Mouse (Mus musculus) lung, embryonic 15.5 days (tissue): ENCODE data around the gene Trappc1. TPM values are rescaled to one million over a fixed set of nuclear protein-coding genes. Genes with fewer than 3 reads are reported as not detected.
A peak's percentile ranks its signal among the peaks of the same experiment; 100 is the strongest.

Source experiments
- ATAC-seq: fragments of 200-750 bp; cut with Nextera tagmentation; 2 replicates; pipeline ENCODE4 v1.8.0; 2017; ENCODE audit warnings: moderate number of reproducible peaks, borderline replicate concordance; ENCODE audit not compliant: low FRiP score, low TSS enrichment; ENCODE audit errors: extremely low read depth
- H3K27ac ChIP-seq: fragments of 300-500 bp; sonication (generic); 2 replicates; pipeline ENCODE4 v1.5.1; 2015; ENCODE audit warnings: moderate library complexity, mild to moderate bottlenecking, inconsistent platforms
- H3K27me3 ChIP-seq: fragments of 300-500 bp; sonication (generic); 2 replicates; pipeline ENCODE4 v1.6.1; 2015; ENCODE audit warnings: inconsistent platforms
- H3K36me3 ChIP-seq: fragments of 300-500 bp; sonication (generic); 2 replicates; pipeline ENCODE4 v1.6.1; 2015; ENCODE audit warnings: inconsistent platforms
- H3K4me1 ChIP-seq: fragments of 300-500 bp; sonication (generic); 2 replicates; pipeline ENCODE4 v1.6.1; 2015; ENCODE audit warnings: inconsistent platforms
- H3K4me2 ChIP-seq: fragments of 300-500 bp; sonication (generic); 2 replicates; pipeline ENCODE4 v1.6.1; 2015; ENCODE audit warnings: inconsistent platforms, mild to moderate bottlenecking, moderate library complexity
- H3K4me3 ChIP-seq: fragments of 300-500 bp; sonication (generic); 2 replicates; pipeline ENCODE4 v1.5.1; 2015; ENCODE audit warnings: mild to moderate bottlenecking, inconsistent platforms
- H3K9ac ChIP-seq: fragments of 300-500 bp; sonication (generic); 2 replicates; pipeline ENCODE4 v1.6.1; 2015; ENCODE audit warnings: inconsistent platforms
- H3K9me3 ChIP-seq: fragments of 300-500 bp; sonication (generic); 2 replicates; pipeline ENCODE4 v1.6.1; 2016; ENCODE audit warnings: inconsistent platforms
- WGBS: fragments of 180-500 bp; shearing (Covaris S2); methylation state at CpG from one replicate; pipeline ENCODE4 v1.1.7; 2015; 5-methylcytosine and 5-hydroxymethylcytosine counted together
- polyA plus RNA-seq: library from polyadenylated mRNA; unstranded; fragments of >200 nt; fragmentation: Nextera tagmentation; extraction: Ambion mirVana; gene quantifications from 2 replicates; pipeline ENCODE4 v1.2.1, GENCODE M21; 2015

The Trappc1 gene
- polyA plus RNA-seq, 1 experiment from 2014 or later, result 150 TPM

DNA sequence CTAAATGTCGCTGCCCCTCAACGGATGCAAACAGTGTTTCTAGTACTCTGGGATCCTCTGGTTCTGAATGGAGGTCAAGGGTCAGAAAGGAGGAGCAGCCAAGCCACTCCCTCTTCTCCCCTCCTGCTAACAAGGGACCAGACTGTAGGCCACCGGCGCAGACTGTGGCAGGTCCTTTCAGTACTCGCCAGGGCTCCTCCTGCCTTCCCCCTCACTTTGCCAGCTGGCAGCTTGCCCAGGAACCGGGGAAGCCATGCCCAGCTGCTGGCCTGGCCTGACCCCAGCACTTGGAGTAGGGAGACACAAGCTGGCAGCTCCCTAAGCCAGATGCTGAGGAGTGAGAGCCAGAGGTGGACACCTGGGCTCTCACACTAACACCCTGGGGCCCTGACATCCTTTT, 41.1 kb downstream of the Trappc1 start:
- Histone ChIP-seq H3K9ac (0 out of 2 replicates have a peak overlapping the region, but pooled peaks have one; percentile 59), H3K4me3 (peak overlapping the region; percentile 87), H3K27ac (peak overlapping the region; percentile 100), H3K9me3 (no peaks in the 10 kb centered on the region), H3K27me3 (no peaks in the 10 kb centered on the region), H3K36me3 (peaks cover 43% of the 10 kb centered on the region), H3K4me2 (peak overlapping the region; percentile 83), H3K4me1 (peaks cover 47% of the 10 kb centered on the region)
- WGBS, result 1% methylated on average over 6 of the region's 6 CpGs
- peak; percentile 61 for ATAC-seq

DNA sequence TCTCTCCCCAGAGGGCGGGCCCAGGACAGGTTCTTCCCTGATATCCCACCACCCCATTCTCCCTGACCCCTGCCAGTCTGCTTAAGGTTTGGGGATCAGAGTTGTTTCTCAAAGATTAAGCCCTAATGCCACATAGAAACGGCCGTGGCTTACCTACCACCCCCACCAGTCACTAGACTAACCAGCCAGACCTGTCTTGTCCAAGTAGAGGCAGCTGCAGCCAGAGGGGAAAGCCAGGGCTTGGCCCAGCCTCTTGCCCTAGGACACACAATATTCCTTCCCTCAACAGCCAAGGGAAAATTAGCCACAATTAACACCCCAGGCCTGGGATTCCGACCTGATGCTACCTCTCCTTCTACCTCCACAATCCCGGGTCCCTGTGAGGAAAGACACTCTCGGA, 41.9 kb downstream of the Trappc1 start:
- 18% methylated on average over 6 of the region's 6 CpGs for WGBS
- no peaks in the 10 kb centered on the region for H3K9me3 ChIP-seq
- peaks cover 35% of the 10 kb centered on the region for H3K36me3 ChIP-seq
- peak overlapping the region; percentile 59 for H3K9ac ChIP-seq
- peak overlapping the region; percentile 83 for H3K4me2 ChIP-seq
- H3K27ac ChIP-seq, result peak overlapping the region; percentile 100
- H3K4me3 ChIP-seq, result peak overlapping the region; percentile 87
- peaks cover 51% of the 10 kb centered on the region for H3K4me1 ChIP-seq
- H3K27me3 ChIP-seq, result no peaks in the 10 kb centered on the region
- ATAC-seq, result no peak

DNA sequence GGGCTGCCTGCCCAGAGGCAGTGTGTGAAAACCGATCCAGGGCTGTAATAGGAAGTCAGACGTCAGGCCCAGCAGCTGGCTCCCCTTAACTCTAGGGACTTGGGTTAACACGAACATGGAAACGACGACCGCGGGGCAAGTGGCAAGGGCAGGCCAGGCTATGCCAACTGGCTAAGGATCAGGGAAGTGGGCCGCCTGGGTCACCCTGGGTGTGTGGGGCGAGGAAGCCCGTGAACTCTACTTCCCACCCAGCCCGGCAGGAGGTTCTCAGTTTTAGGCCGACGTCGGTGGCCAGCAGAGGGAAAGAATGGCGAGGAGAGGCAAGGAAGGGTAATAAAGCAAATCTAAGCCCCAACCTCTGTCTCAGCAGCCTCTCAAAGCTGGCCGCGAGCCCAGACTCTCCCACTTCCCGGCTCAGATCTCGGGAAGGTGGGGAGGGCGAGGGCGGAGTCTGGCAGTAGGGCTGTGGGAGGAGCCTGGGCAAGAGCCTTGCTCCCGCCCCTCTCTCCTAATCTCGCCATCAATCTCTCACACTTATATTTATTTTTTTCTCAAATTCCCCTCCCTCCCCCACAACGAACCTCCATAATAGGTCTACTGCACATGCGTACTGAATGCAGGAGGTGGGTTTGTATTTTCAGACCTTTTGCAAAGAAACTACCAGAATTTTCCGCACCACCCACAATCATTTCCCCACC, 42.5 kb downstream of the Trappc1 start:
- Histone ChIP-seq H3K4me2 (peak overlapping the region; percentile 83), H3K4me3 (peak overlapping the region; percentile 87), H3K27me3 (no peaks in the 10 kb centered on the region), H3K27ac (peak overlapping the region; percentile 100), H3K36me3 (peaks cover 29% of the 10 kb centered on the region), H3K9ac (peak overlapping the region; percentile 59), H3K4me1 (peaks cover 57% of the 10 kb centered on the region), H3K9me3 (no peaks in the 10 kb centered on the region)
- peak; percentile 84 for ATAC-seq
- WGBS, result under 1% methylated on average over 26 of the region's 26 CpGs

DNA sequence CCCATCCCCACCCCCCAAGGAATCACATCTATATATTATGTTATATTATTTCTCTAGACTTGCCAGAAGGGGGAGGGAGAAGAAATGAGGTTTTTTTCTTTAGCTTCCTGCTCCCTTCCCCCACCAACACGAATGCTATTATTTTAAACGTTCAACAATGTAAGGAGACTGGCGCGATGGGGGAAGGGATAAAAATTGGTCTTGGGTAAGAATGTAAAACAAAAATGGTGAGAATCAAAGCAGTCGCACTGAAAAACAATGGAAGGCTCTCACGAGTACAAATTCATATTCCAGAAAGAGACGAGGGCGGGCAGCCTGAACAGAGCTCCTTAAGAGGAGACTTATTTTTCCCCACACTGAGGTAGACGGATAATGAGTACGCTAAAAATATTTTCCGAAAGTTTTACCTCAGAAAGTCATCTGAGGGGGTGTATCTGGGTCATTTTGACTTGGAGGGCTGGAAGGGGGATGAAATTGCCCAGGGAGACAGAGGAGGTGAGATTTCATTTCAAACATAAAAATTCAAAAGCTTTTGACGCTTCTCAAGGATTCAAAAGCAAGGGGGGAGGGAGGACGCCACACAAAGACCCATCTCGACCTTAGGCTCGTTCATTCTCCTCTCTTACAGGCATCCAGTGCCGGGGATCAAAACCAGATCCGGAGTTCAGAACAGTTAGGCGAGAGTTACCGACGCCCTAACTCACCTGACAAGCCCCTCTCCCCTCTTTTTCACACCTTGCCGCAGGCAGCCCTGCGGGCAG, 43.3 kb downstream of the Trappc1 start:
- Histone ChIP-seq H3K9ac (peak overlapping the region; percentile 99), H3K4me3 (peak overlapping the region; percentile 87), H3K27me3 (no peaks in the 10 kb centered on the region), H3K36me3 (peaks cover 22% of the 10 kb centered on the region), H3K27ac (peak overlapping the region; percentile 100), H3K4me1 (peaks cover 64% of the 10 kb centered on the region), H3K9me3 (no peaks in the 10 kb centered on the region), H3K4me2 (peak overlapping the region; percentile 83)
- no peak for ATAC-seq
- 0% methylated on average over 21 of the region's 22 CpGs for WGBS

DNA sequence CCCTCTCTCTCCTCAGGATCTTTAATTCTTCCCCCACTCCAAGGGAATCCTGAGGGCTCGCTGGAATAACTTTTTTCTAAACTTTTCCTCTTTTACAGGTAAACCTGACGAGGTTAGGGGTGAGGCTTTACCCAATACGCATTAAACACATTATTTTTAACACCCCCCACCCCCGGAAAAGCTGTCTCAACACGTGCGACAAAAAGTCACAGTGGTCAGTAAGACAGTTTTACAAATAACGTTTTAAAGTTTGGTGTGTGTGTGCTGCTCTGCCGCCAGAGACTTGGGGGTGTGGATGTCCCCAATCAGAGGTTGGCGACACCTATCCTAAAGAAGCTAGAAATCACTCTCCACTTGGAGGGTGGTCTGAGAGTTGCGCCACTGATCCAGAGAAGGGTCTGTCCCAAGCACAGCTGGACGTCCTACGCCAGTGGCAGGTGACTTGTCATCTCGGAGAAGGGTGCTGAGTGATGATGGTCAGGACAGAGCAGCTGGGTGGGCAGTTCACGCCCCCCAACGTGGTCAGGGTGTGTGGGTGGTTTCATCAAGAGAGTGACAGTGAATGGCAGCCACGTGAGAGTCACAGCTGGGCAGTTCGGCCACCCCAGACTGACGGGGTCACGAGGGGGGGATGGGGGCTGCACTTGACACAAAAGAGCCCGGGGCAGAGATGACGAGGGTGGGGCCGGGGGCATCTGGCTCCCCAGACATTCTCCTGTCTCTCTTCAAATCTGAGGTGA, 44.0 kb downstream of the Trappc1 start:
- Histone ChIP-seq H3K27ac (peak overlapping the region; percentile 100), H3K9ac (peak overlapping the region; percentile 99), H3K4me3 (peak overlapping the region; percentile 87), H3K4me2 (peak overlapping the region; percentile 83), H3K27me3 (no peaks in the 10 kb centered on the region), H3K9me3 (no peaks in the 10 kb centered on the region), H3K36me3 (peaks cover 17% of the 10 kb centered on the region), H3K4me1 (peaks cover 67% of the 10 kb centered on the region)
- under 1% methylated on average over 22 of the region's 22 CpGs for WGBS
- no peak for ATAC-seq

DNA sequence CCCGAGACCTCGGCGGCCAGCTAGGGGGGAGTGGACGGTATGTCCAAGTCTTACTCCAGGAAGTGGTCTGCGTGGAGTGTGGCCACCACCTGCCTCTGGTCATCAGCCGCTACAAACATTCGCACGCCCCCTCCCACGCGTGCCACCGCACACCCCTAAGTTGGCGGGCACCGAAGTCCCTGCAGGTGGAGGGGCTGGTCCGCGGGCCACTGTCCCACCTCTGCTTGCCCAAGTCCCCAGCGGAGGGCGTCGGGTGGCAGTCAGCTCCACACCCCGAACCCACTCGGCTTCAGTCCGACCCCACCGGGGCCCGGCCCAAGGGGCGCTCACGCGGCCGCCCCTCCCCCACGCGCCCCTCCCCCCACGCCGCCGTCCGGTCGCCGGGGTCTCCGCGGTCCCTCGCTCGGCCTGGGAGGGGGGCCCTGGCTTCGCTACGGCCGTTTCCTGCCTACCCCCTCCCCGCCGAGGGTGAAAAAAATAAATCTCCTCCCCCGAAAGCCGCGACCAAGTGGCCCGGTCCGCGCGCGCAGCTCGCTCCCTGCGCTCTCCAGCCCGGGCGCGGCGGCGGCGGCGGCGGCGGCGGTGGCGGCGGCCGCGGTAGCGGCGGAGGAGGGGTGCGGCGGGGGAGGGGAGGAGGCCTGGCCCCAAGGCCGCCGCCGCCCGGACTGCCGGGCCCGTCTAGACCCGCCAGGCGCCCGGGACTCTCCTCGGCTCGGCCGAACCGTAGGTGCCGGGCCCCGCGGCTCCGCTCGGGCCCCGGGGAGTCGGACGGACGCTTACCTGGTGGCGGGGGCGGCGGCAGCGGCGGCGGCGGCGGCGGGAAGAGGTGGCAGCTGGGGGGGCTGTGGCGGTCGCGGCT, 44.8 kb downstream of the Trappc1 start:
- peaks cover 65% of the 10 kb centered on the region for H3K4me1 ChIP-seq
- H3K36me3 ChIP-seq, result peaks cover 16% of the 10 kb centered on the region
- peak overlapping the region; percentile 99 for H3K9ac ChIP-seq
- ATAC-seq, result no peak
- peak overlapping the region; percentile 87 for H3K4me3 ChIP-seq
- H3K27me3 ChIP-seq, result no peaks in the 10 kb centered on the region
- peak overlapping the region; percentile 83 for H3K4me2 ChIP-seq
- H3K9me3 ChIP-seq, result no peaks in the 10 kb centered on the region
- peak overlapping the region; percentile 100 for H3K27ac ChIP-seq
- WGBS, result under 1% methylated on average over 69 of the region's 106 CpGs

DNA sequence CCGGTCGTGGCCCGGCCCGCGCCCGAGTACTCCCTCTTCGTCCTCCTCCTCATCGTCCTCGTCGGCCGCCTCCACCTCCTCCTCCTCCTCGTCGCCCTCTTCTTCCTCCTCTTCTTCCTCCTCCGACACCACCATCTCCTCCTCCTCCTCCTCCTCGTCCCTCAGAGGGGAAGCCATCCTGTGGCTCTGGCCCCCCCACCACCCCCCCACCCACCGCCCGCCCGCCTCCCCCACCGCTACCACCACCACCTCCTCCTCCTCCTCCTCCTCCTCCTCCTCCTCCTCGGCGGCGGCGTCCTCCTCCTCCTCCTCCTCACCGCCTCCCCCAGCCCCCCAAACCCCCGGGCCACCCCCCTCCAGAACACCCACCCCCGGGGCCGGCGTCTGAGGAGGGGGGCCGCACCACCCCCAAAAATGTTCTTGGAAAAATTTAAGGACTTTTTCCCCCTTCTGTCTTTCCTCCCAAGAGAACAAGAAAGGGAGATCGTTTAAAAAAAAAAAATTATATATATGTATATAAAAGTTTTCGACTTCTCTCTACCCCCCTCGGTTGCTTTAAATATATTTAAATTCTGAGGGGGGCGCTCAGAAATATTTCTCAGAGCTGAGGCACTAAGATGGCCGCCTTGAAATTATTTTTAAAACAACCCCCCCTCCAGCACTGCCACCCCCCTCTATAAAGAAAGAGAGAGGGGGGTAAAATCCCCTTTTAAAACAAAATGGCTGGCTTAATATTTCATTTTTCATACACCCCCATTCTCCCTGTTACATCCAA, 45.6 kb downstream of the Trappc1 start, which contains the start of gene Chd3:
TSS of gene Chd3 (minus strand) at position 192 of the 775 bp plus-strand sequence.
- no peak for ATAC-seq
- WGBS, result 1% methylated on average over 11 of the region's 34 CpGs
- Histone ChIP-seq H3K4me1 (peaks cover 57% of the 10 kb centered on the region), H3K4me2 (peak within 1 kb of the TSS; percentile 83), H3K4me3 (peak within 1 kb of the TSS; percentile 87), H3K27me3 (no peaks in the 10 kb centered on the region), H3K36me3 (peaks cover 15% of the 10 kb centered on the region; the same call in 1 of the 2 replicates), H3K27ac (peak within 1 kb of the TSS; percentile 100), H3K9ac (peak within 1 kb of the TSS; percentile 99), H3K9me3 (no peaks in the 10 kb centered on the region)

DNA sequence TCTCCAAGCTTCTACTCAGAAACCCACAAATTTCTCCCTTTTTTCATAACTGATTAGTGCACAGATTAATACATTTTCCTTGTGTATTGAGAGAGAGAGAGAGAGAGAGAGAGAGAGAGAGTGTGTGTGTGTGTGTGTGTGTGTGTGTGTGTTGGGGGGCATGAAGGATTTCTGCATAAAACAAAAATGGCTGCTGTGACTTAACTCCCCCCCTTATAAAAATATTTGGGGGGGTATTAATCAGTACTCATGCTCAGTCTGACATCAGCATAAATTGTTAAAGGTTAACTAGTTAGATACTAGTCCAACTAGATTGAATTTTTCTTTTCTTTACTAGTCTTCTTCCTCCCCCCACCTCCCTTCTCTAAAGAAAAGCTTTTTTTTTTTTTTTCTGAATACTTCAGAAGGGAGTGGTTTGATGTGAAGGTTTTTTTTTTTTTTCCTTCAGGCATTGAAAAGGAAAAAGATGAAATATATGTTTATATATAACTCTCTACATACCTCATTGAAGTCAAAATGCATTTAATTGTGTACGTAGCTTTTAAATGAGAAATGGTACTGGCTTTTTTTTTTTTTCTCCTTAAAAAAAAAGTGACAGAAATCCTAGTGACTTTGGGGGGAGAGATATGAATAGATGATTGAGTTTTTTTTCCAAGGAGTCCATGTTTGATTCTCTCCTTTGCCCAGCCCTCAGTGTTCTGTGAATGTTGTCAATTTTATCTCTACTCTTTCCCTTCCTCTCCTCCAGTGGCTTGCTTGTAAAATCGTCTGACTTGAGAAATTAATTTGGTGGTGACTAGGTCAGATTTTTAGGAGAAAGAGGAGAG, 46.4 kb downstream of the Trappc1 start:
- Histone ChIP-seq H3K9ac (peak overlapping the region; percentile 99), H3K4me1 (peaks cover 49% of the 10 kb centered on the region), H3K4me2 (peak overlapping the region; percentile 83), H3K27ac (peak overlapping the region; percentile 100), H3K9me3 (no peaks in the 10 kb centered on the region), H3K27me3 (no peaks in the 10 kb centered on the region), H3K36me3 (peaks cover 15% of the 10 kb centered on the region; the same call in 1 of the 2 replicates), H3K4me3 (peak overlapping the region; percentile 87)
- WGBS, result 14% methylated on average over 2 of the region's 2 CpGs
- ATAC-seq, result no peak

DNA sequence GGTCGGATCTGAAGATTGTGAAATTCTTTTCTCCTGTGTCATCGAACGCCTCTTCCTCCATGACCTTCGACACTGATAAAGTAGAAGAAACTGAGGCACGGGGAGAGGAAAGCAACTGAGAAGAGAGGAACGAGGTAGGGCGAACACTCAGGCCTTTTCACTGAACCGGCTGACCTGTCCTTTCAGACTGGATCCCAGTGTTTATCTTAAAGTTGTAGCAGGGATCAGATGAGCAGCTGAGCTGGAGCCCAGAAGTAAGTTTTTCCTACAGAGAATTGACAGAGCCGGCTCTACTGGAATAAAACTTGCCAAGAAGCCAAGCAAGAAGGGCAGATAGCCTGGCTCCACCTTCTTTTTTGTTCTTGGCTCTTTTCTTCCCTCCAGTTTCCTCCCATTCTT, 47.0 kb downstream of the Trappc1 start:
- Histone ChIP-seq H3K27ac (peak overlapping the region; percentile 85), H3K9ac (peak overlapping the region; percentile 7), H3K4me2 (peak overlapping the region; percentile 45), H3K27me3 (no peaks in the 10 kb centered on the region), H3K4me3 (peak overlapping the region; percentile 4; the same call in 1 of the 2 replicates), H3K9me3 (no peaks in the 10 kb centered on the region), H3K36me3 (peaks cover 18% of the 10 kb centered on the region; the same call in 1 of the 2 replicates), H3K4me1 (peaks cover 43% of the 10 kb centered on the region)
- 14% methylated on average over 9 of the region's 9 CpGs for WGBS
- no peak for ATAC-seq

DNA sequence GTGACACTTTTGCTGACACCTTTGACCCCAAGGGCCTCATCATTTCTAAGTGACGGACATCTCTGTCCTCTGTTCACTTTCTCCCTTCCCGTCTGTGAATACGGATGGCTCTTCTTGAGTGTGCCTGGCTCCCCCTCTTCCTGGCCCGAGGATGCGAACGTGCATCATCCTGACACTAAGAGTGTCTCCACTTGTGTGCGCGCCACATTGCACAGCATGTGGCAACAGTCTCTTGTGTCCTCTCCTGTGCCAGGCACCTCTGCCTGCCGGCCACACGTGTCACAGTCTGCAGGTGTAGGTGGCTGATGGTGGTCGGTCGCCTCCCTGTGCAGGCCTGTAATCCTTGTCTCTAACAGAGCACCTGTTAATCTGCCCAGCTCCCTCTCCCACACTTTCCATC, 47.8 kb downstream of the Trappc1 start:
- Histone ChIP-seq H3K4me1 (peaks cover 38% of the 10 kb centered on the region), H3K9me3 (no peaks in the 10 kb centered on the region), H3K27me3 (no peaks in the 10 kb centered on the region), H3K4me3 (no peak overlapping the region), H3K9ac (no peak overlapping the region), H3K36me3 (peaks cover 22% of the 10 kb centered on the region; the same call in 1 of the 2 replicates), H3K27ac (peak overlapping the region; percentile 85), H3K4me2 (peak overlapping the region; percentile 45; the same call in 1 of the 2 replicates)
- 46% methylated on average over 12 of the region's 12 CpGs for WGBS
- no peak for ATAC-seq
